Mouse (Mus musculus) intestine, embryonic 15.5 days (tissue): ENCODE data around the gene Zfp819. TPM values are rescaled to one million over a fixed set of nuclear protein-coding genes. Genes with fewer than 3 reads are reported as not detected.

Source experiments
- ATAC-seq: fragments of 200-750 bp; cut with Nextera tagmentation; 2 replicates; pipeline ENCODE4 v1.8.0; 2017; ENCODE audit warnings: moderate TSS enrichment, moderate library complexity
- H3K27ac ChIP-seq: fragments of 300-500 bp; sonication (generic); 2 replicates; pipeline ENCODE4 v1.5.1; 2015; ENCODE audit warnings: mild to moderate bottlenecking, inconsistent platforms
- H3K27me3 ChIP-seq: fragments of 300-500 bp; sonication (generic); replicated peaks from 2 replicates; pipeline ENCODE4 v1.6.1; 2015; ENCODE audit warnings: inconsistent platforms
- H3K36me3 ChIP-seq: fragments of 300-500 bp; sonication (generic); 2 replicates; pipeline ENCODE4 v1.6.1; 2015; ENCODE audit warnings: inconsistent platforms
- H3K4me1 ChIP-seq: fragments of 300-500 bp; sonication (generic); replicated peaks from 2 replicates; pipeline ENCODE4 v1.6.1; 2015; ENCODE audit warnings: inconsistent platforms
- H3K4me2 ChIP-seq: fragments of 300-500 bp; sonication (generic); replicated peaks from 2 replicates; pipeline ENCODE4 v1.6.1; 2015; ENCODE audit warnings: mild to moderate bottlenecking, inconsistent platforms
- H3K4me3 ChIP-seq: fragments of 300-500 bp; sonication (generic); replicated peaks from 2 replicates; pipeline ENCODE4 v1.5.1; 2015; ENCODE audit warnings: inconsistent platforms
- H3K9ac ChIP-seq: fragments of 300-500 bp; sonication (generic); 2 replicates; pipeline ENCODE4 v1.6.1; 2015; ENCODE audit warnings: inconsistent platforms
- H3K9me3 ChIP-seq: fragments of 300-500 bp; sonication (generic); 2 replicates; pipeline ENCODE4 v1.6.1; 2016; ENCODE audit warnings: inconsistent platforms
- WGBS: fragments of 180-500 bp; shearing (Covaris S2); methylation state at CpG from one replicate; pipeline ENCODE4 v1.1.7; 2015; 5-methylcytosine and 5-hydroxymethylcytosine counted together
- polyA plus RNA-seq: library from polyadenylated mRNA; unstranded; fragments of >200 nt; fragmentation: Nextera tagmentation; extraction: Ambion mirVana; gene quantifications from 2 replicates; pipeline ENCODE4 v1.2.1, GENCODE M21; 2015

Zfp819 gene
- polyA plus RNA-seq, 1 experiment from 2014 or later = 0.09 TPM

- H3K9me3 ChIP-seq = no peaks in the 10 kb centered on the region
- 91% methylated on average over 14 of the region's 14 CpGs for WGBS
- no peak for ATAC-seq
- H3K4me2 ChIP-seq = no peak overlapping the region
- H3K4me1 ChIP-seq = no peaks in the 10 kb centered on the region
- no peak overlapping the region for H3K4me3 ChIP-seq
- no peaks in the 10 kb centered on the region for H3K27me3 ChIP-seq
- no peak overlapping the region for H3K27ac ChIP-seq
- H3K36me3 ChIP-seq = no peaks in the 10 kb centered on the region
- H3K9ac ChIP-seq = no peak overlapping the region
Observed at GRCm38 (mm10) chr7:43613816-43614551, 7.0 kb downstream of the Zfp819 start.

- H3K4me1 ChIP-seq = no peaks in the 10 kb centered on the region
- 79% methylated on average over 7 of the region's 7 CpGs for WGBS
Observed at GRCm38 (mm10) chr7:43622927-43623326, 16.0 kb downstream of the Zfp819 start.

GRCm38 (mm10) chr7:43623819-43624218 is 16.9 kb downstream of the Zfp819 start:
- Histone ChIP-seq H3K9ac (no peak overlapping the region), H3K4me2 (no peak overlapping the region), H3K4me3 (no peak overlapping the region), H3K27me3 (no peaks in the 10 kb centered on the region), H3K4me1 (no peaks in the 10 kb centered on the region), H3K36me3 (no peaks in the 10 kb centered on the region), H3K27ac (no peak overlapping the region), H3K9me3 (no peaks in the 10 kb centered on the region)
- ATAC-seq = no peak
- 15% methylated on average over 10 of the region's 10 CpGs for WGBS

More at GRCm38 (mm10) chr7:43622927-43623326, 16.0 kb downstream of the Zfp819 start:
- H3K27me3 ChIP-seq = no peaks in the 10 kb centered on the region
- no peaks in the 10 kb centered on the region for H3K9me3 ChIP-seq
- no peak overlapping the region for H3K27ac ChIP-seq
- H3K4me2 ChIP-seq = no peak overlapping the region
- no peak overlapping the region for H3K4me3 ChIP-seq
- no peak for ATAC-seq
- no peak overlapping the region for H3K9ac ChIP-seq
- H3K36me3 ChIP-seq = no peaks in the 10 kb centered on the region

- Histone ChIP-seq H3K27me3 (no peaks in the 10 kb centered on the region), H3K9me3 (no peaks in the 10 kb centered on the region), H3K36me3 (no peaks in the 10 kb centered on the region), H3K27ac (no peak overlapping the region), H3K9ac (no peak overlapping the region), H3K4me2 (no peak overlapping the region), H3K4me1 (no peaks in the 10 kb centered on the region), H3K4me3 (no peak overlapping the region)
- 83% methylated on average over 3 of the region's 3 CpGs for WGBS
- ATAC-seq = no peak
Observed at GRCm38 (mm10) chr7:43625065-43625464, 18.1 kb downstream of the Zfp819 start.

GRCm38 (mm10) chr7:43625794-43626422 is 18.9 kb downstream of the Zfp819 start:
- ATAC-seq = no peak
- Histone ChIP-seq H3K4me3 (no peak overlapping the region), H3K9me3 (no peaks in the 10 kb centered on the region), H3K27me3 (no peaks in the 10 kb centered on the region), H3K4me2 (no peak overlapping the region), H3K27ac (no peak overlapping the region), H3K4me1 (no peaks in the 10 kb centered on the region), H3K9ac (no peak overlapping the region), H3K36me3 (no peaks in the 10 kb centered on the region)
- WGBS = 81% methylated on average over 8 of the region's 8 CpGs

- Histone ChIP-seq H3K27me3 (no peaks in the 10 kb centered on the region), H3K27ac (no peak overlapping the region), H3K4me3 (no peak overlapping the region), H3K4me1 (peaks cover 3% of the 10 kb centered on the region; the same call in 1 of the 2 replicates), H3K9ac (no peak overlapping the region), H3K4me2 (no peak overlapping the region), H3K9me3 (no peaks in the 10 kb centered on the region), H3K36me3 (no peaks in the 10 kb centered on the region)
- WGBS = 55% methylated on average over 4 of the region's 4 CpGs
- peak; percentile 64 for ATAC-seq
Observed at GRCm38 (mm10) chr7:43633940-43634339, 27.0 kb downstream of the Zfp819 start.

GRCm38 (mm10) chr7:43634500-43634899 is 27.5 kb downstream of the Zfp819 start, which contains the start of gene Ceacam18:
Gene Ceacam18, plus strand, starts transcription at chr7:43634707.
- peaks cover 3% of the 10 kb centered on the region; the same call in 1 of the 2 replicates for H3K4me1 ChIP-seq
- H3K9ac ChIP-seq = no peak within 1 kb of the TSS
- no peaks in the 10 kb centered on the region for H3K36me3 ChIP-seq
- H3K27ac ChIP-seq = no peak within 1 kb of the TSS
- no peaks in the 10 kb centered on the region for H3K27me3 ChIP-seq
- H3K4me3 ChIP-seq = no peak within 1 kb of the TSS
- H3K4me2 ChIP-seq = no peak within 1 kb of the TSS; the same call in 1 of the 2 replicates
- peak; percentile 96 for ATAC-seq
- WGBS = 33% methylated on average over 6 of the region's 6 CpGs
- no peaks in the 10 kb centered on the region for H3K9me3 ChIP-seq

- Histone ChIP-seq H3K9me3 (no peaks in the 10 kb centered on the region), H3K4me3 (no peak overlapping the region), H3K27me3 (no peaks in the 10 kb centered on the region), H3K9ac (no peak overlapping the region), H3K27ac (no peak overlapping the region), H3K4me2 (no peak overlapping the region; the same call in 1 of the 2 replicates), H3K36me3 (no peaks in the 10 kb centered on the region), H3K4me1 (peaks cover 3% of the 10 kb centered on the region; the same call in 1 of the 2 replicates)
- ATAC-seq = no peak; the same call in 1 of the 2 replicates
- WGBS = 58% methylated on average over 2 of the region's 2 CpGs
Observed at GRCm38 (mm10) chr7:43636194-43636593, 29.2 kb downstream of the Zfp819 start.

GRCm38 (mm10) chr7:43637118-43637517 is 30.1 kb downstream of the Zfp819 start:
- no peak overlapping the region for H3K4me2 ChIP-seq
- peaks cover 3% of the 10 kb centered on the region; the same call in 1 of the 2 replicates for H3K4me1 ChIP-seq
- H3K9me3 ChIP-seq = no peaks in the 10 kb centered on the region
- no peaks in the 10 kb centered on the region for H3K27me3 ChIP-seq
- H3K36me3 ChIP-seq = no peaks in the 10 kb centered on the region
- H3K27ac ChIP-seq = no peak overlapping the region
- ATAC-seq = no peak
- WGBS = 85% methylated on average over 1 of the region's 1 CpGs
- H3K4me3 ChIP-seq = no peak overlapping the region
- no peak overlapping the region for H3K9ac ChIP-seq

GRCm38 (mm10) chr7:43642587-43642986 is 35.6 kb downstream of the Zfp819 start:
- no peak overlapping the region for H3K9ac ChIP-seq
- no peak for ATAC-seq
- no peak overlapping the region for H3K4me3 ChIP-seq
- H3K27me3 ChIP-seq = no peaks in the 10 kb centered on the region
- WGBS = 78% methylated on average over 5 of the region's 5 CpGs
- no peaks in the 10 kb centered on the region for H3K4me1 ChIP-seq
- no peaks in the 10 kb centered on the region for H3K36me3 ChIP-seq
- H3K4me2 ChIP-seq = no peak overlapping the region
- no peak overlapping the region for H3K27ac ChIP-seq
- no peaks in the 10 kb centered on the region for H3K9me3 ChIP-seq

GRCm38 (mm10) chr7:43643046-43643652 is 36.2 kb downstream of the Zfp819 start:
- Histone ChIP-seq H3K4me1 (no peaks in the 10 kb centered on the region), H3K27me3 (no peaks in the 10 kb centered on the region), H3K27ac (no peak overlapping the region), H3K4me2 (no peak overlapping the region), H3K9me3 (no peaks in the 10 kb centered on the region), H3K4me3 (no peak overlapping the region), H3K36me3 (no peaks in the 10 kb centered on the region), H3K9ac (no peak overlapping the region)
- no peak for ATAC-seq
- WGBS = 75% methylated on average over 17 of the region's 17 CpGs

GRCm38 (mm10) chr7:43652683-43653082 is 45.7 kb downstream of the Zfp819 start:
- H3K27ac ChIP-seq = no peak overlapping the region
- no peak overlapping the region for H3K4me2 ChIP-seq
- no peak overlapping the region for H3K4me3 ChIP-seq
- H3K4me1 ChIP-seq = no peaks in the 10 kb centered on the region
- H3K27me3 ChIP-seq = no peaks in the 10 kb centered on the region
- WGBS = 86% methylated on average over 6 of the region's 6 CpGs
- no peaks in the 10 kb centered on the region for H3K9me3 ChIP-seq
- H3K9ac ChIP-seq = no peak overlapping the region
- ATAC-seq = no peak
- no peaks in the 10 kb centered on the region for H3K36me3 ChIP-seq
